Mouse (Mus musculus): ENCODE measurements around the gene Vmn1r1.
"Not testable (repeated sequence)": the region's sequence is repeated elsewhere in the genome, so short reads cannot be mapped to it uniquely, and the experiment has no call there.

The Vmn1r1 gene

DNA sequence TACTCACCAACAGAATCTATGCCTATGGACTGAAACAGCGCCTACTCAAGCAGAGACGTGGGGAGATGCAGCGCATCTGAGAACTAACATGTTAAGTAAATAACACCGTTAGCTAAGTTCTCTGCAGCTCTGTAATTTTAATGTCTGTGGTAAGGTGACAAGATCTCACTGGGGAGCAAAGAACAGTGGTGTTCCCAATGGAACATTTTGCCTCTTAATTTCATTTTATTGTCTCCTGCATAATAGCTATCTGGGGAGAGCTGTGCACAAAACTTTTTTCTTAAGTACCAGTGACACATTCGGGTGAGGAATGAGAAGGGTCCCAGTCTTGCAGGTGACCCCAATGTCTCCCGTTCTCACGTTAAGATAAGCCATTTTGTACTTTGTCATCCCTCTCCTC is at the start of gene Vmn1r1:
Vmn1r1 (minus strand) TSS at position 101 of the 400 bp plus-strand sequence.
- no peak for DNase-seq (ENCODE audit: low spot score in 2 of 2)

- no peak for DNase-seq (ENCODE audit: low spot score in 2 of 2)
Observed at GRCm38 (mm10) chr1:182210322-182210721, 46.0 kb upstream of the Vmn1r1 start.

DNA sequence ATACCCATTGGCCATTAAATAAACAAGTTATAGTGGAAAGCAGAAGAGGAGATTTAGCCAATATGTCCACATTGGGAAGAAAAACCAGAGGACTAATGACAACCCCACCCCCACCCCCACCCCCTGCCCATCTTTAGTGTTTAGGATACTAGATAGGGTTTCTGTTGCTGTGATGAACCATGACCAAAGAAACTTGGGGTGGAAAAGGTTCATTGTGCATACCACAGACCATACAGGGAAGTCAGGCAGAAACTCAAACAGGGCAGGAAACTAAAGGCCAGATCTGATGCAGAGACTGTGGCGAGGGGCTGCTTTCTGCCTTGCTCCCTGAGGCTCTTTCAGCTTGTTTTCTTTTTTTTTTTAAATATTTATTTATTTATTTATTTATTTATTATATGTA is 28.3 kb upstream of the Vmn1r1 start:
- DNase-seq (ENCODE audit: low spot score in 2 of 2), result no peak

GRCm38 (mm10) chr1:182191816-182192545 is 27.7 kb upstream of the Vmn1r1 start:
- no peak for DNase-seq (ENCODE audit: low spot score in 2 of 2)

GRCm38 (mm10) chr1:182191181-182191580 is 26.9 kb upstream of the Vmn1r1 start:
- DNase-seq (ENCODE audit: low spot score in 2 of 2), result no peak

- DNase-seq (ENCODE audit: low spot score in 2 of 2), result no peak
Observed at GRCm38 (mm10) chr1:182189669-182190440, 25.6 kb upstream of the Vmn1r1 start.

DNA sequence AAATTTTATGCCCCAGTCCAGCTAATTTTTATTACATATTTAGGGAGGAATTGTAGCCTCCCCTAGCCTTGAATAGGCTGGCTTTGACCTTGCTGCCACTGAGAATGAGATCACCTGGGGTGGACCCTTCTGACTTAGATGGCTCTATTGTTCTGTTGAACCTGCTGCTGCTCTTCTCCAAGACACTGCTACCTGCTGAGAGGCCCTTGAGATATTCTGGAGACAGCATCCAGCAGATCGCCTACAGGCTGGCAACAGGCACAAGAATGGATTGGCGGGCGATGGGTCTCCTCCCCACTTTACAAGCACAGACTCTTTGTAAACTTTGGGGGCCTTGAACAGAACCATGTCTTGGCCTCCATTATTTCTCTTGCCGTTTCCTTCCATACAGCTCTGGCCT is 18.2 kb upstream of the Vmn1r1 start:
- not testable (repeated sequence) for DNase-seq (ENCODE audit: low spot score in 2 of 2)

DNA sequence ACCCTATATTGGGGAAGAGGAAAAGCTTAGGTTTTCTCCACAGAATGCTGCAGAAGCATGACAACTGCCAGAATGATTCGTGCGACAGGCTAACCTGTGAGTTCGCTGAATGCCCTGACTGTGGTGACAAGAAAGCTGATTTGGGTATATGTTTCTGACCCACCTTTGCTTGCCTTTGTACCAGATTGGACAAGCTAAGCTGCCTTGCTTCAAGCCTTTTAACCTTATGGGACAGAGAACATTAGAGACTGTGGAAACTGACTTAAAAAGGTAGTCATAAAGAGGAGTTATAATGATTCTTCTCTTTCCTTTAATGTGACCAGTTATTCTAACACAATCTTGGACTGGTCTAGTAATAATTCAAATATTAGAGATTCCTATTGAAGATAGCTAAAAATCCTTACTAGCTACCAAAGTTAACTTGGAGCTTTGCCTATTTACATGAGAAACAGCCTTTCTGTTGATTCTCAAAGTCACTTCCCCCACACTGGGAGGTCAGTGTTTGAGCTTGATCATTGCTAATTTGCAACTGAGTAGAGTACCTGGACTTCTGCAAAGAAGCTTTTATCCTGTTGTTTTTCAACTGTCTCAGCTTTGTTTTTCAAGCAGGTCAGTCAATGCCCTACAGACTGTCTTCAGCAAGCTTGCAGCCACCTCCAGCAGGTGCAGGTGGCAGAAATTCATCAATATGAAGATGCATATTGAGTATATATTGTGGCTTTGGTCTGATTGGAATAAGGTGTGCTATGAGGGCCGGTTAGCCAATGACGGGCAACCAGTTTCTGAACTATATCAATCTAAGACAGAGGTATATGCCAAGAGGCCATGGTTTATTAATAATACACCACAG is 17.4 kb upstream of the Vmn1r1 start:
- DNase-seq (ENCODE audit: low spot score in 2 of 2), result no peak

- DNase-seq (ENCODE audit: low spot score in 2 of 2), result not testable (repeated sequence)
Observed at GRCm38 (mm10) chr1:182176985-182177384, 12.7 kb upstream of the Vmn1r1 start.

DNA sequence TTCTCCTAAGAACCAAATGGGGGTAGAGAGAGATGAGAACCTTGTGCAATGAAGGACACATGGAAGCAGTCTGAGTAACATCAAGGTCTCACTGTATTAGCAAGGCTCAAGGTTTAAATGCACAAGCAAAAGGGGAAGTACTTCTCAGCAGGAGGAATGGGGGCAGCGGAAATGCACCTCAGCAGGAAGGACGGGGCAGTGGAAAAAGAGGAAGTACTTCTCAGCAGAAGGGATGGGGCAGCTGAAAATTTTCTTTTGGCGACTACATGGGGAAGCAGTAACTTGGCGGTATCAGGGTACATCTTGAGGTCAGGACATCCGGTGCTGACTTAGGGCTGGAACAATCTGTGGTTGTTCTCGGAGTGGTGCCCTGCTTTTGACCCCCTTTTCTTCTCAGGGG is 5.9 kb upstream of the Vmn1r1 start:
- not testable (repeated sequence) for DNase-seq (ENCODE audit: low spot score in 2 of 2)

DNA sequence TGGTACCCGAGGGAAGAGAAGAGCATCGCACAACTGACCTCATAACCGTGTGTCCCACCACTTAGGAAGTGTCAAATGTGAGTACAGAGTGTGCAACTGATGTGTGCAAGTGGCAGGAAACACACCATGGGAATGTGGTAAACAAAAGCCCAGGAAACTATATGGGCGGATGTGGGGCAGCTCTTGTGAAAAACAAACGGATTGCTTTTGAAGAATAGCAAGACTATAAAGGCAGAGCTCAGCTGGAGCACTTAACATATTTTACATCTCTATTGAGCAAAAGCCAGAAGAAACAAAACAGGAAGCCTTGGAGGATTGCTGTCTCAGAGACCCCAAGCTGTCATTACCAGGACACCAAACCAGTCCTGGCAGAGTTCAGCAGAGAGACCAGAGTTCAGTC is 1.3 kb downstream of the Vmn1r1 start:
- DNase-seq (ENCODE audit: low spot score in 2 of 2), result no peak

DNA sequence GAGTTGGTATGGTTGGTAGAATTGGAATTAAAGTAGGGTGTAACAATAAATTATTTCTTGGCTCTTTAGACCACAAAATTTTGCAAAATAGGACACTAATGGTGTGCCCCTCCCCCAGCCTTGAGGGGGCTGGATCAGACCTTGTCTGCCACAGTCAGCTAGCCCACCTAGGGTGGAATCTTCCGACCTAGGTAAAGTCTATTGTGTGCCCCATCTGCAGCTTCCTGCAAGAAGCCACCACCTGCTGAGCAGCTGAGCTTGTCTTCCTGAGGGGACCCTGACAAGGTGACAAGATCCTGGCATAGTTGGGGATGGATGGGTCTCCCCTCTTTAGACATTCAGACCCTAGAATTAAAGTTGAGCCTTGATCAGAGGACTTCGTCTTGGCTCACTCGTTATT is 4.7 kb downstream of the Vmn1r1 start:
- DNase-seq (ENCODE audit: low spot score in 2 of 2), result no peak

GRCm38 (mm10) chr1:182157734-182158133 is 6.6 kb downstream of the Vmn1r1 start:
- DNase-seq (ENCODE audit: low spot score in 2 of 2), result no peak

DNA sequence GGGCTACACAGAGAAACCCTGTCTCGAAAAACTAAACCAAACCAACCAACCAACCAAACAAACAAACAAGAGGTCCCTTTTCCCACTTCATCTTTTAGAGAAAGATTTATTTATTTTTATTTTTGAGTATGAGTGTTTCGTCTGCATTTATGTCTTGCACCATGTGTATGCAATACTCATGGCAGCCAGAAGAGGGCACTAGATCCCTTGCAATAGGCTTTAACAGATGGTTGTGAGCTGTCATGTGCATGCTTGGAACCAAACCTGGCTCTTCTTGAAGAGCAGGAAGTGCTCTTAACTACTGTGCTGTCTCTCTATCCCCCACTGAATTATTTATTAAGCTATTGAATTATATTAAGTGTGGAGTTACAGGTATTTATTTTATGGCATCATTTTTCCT is 14.3 kb downstream of the Vmn1r1 start:
- no peak for DNase-seq (ENCODE audit: low spot score in 2 of 2)

DNA sequence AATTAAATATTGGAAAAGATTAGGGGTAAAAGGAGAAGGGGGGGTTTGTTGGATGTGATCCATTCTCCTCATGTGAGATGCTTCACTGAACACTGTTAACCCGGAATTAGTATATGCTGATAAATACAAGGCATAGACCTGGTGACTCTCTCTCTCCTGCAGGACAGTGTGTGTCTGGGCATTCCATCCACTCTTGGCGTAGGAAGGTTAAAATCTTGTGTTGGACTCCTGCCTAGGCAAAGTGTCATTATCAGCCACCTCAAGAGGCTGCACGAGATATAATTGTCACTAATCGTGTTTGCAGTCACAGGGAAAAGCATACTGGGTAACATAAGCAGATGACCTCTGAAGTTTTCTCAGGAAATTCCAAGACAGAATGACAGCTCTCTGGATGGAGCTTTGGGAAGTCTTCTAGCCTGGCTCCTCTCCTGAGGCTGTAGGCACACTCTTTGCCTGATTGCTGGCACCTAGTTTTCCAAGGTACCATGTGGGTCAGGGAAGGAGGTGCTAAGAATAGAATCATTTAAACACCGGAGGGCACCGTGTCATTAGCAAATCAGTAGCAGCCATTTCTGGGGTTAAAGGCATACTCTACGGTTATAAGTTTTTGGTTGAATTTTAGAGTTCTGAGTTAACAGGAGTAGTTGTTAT is 15.3 kb downstream of the Vmn1r1 start:
- no peak for DNase-seq (ENCODE audit: low spot score in 2 of 2)

- no peak for DNase-seq (ENCODE audit: low spot score in 2 of 2)
Observed at GRCm38 (mm10) chr1:182145546-182145945, 18.7 kb downstream of the Vmn1r1 start.

DNA sequence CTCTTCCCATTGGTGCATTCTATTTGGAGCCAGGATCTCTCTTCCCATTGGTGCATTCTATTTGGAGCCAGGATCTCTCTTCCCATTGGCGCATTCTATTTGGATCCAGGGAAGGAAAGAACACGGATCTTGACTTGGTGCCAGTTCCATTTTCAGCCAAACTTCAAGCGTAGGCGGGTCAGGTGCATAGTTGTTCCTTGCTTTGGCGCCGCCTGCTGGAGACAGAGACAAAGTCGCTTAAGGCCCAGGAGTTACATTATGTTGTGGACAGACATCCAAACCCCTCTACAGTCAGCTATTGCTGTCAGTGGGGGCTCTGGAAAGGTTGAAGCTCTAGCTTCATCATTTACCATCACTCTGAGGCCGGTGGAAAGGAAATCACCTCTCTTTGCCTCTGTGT is 21.0 kb downstream of the Vmn1r1 start:
- no peak for DNase-seq (ENCODE audit: low spot score in 2 of 2)

DNA sequence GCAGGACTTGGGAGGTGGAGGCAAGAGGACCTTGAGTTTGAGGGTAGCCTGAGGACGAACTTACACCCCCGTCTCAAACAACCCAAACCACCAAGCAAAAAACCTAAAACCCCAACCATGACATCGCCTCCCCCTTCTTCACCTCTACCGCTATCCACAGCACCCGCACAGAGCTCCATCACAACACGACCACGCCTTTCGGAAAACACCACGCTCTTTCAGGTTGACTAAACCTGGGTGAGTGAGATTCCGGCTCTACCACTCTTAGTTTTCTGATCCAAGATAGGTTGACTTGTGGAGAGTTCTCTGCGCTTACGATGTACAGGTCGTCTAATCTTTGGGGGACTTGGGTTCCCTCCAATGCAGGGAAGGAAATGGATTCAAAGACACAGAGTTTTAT is 21.6 kb downstream of the Vmn1r1 start:
- DNase-seq (ENCODE audit: low spot score in 2 of 2), result no peak

GRCm38 (mm10) chr1:182140370-182140769 is 23.9 kb downstream of the Vmn1r1 start:
- DNase-seq (ENCODE audit: low spot score in 2 of 2), result peak; percentile 62 to 78

GRCm38 (mm10) chr1:182139937-182140336 is 24.3 kb downstream of the Vmn1r1 start:
- no peak for DNase-seq (ENCODE audit: low spot score in 2 of 2)

- DNase-seq (ENCODE audit: low spot score in 2 of 2), result no peak
Observed at GRCm38 (mm10) chr1:182138172-182138571, 26.1 kb downstream of the Vmn1r1 start.
